Mouse (Mus musculus): Measurements from ENCODE around the gene Emc3. TPM values are rescaled to one million over a fixed set of nuclear protein-coding genes. Genes with fewer than 3 reads are reported as not detected.

Emc3 gene
- polyA plus RNA-seq, 1 experiment from 2014 or later: 90.9 TPM

DNA sequence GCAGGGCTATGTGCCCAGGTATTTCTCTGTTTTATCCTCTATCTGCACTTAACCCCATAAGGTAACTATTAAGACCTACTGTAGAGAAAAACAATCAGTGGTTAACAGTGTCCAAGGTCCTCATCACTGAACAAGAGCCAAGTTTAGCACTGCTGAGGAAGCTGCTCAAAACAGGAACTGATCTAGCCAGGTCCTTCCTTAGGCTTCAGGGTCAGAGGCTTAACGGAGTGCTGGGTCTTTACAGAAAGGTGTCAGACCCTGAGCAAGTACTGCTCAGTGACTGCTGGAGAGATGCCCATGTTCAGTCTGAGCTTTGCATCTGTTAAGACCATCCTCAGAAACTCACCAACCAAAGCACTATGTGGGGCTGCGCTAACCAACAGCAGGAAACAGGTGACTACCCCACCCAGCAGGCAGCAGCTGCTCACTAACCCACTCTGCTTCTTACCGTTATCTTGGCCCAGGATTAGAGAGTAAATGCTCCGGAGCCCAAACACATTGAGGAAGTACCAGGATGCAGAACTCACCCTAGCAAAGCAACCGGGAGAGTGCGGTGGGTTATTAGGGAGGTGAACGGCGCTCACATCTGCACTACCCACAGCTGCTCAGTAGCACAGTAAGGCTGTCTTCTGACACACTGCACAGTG lies 13.9 kb downstream of the Emc3 start:
- 96% methylated on average over 8 of the region's 8 CpGs for WGBS
- H3K9me3 ChIP-seq: no peaks in the 10 kb centered on the region
- peaks cover 93% of the 10 kb centered on the region for H3K36me3 ChIP-seq
- ATAC-seq (ENCODE audit: insufficient number of reproducible peaks, insufficient read depth, low FRiP score, low TSS enrichment): 0 out of 2 replicates have a peak, but pooled peaks have one; percentile 22
- no peak overlapping the region for H3K4me3 ChIP-seq
- H3K4me1 ChIP-seq: no peaks in the 10 kb centered on the region
- H3K9ac ChIP-seq: no peak overlapping the region
- H3K4me2 ChIP-seq (replicated peaks): no peak overlapping the region
- H3K27me3 ChIP-seq: no peaks in the 10 kb centered on the region
- H3K27ac ChIP-seq: no peak overlapping the region

GRCm38 (mm10) chr6:113514600-113514999 lies 16.9 kb downstream of the Emc3 start:
- Histone ChIP-seq H3K27me3 (no peaks in the 10 kb centered on the region), H3K4me3 (no peak overlapping the region), H3K4me2 (replicated peaks) (no peak overlapping the region), H3K36me3 (peaks cover 66% of the 10 kb centered on the region), H3K9ac (no peak overlapping the region), H3K27ac (no peak overlapping the region), H3K4me1 (no peaks in the 10 kb centered on the region), H3K9me3 (no peaks in the 10 kb centered on the region)
- ATAC-seq (ENCODE audit: insufficient number of reproducible peaks, insufficient read depth, low FRiP score, low TSS enrichment): no peak
- 99% methylated on average over 3 of the region's 3 CpGs for WGBS

DNA sequence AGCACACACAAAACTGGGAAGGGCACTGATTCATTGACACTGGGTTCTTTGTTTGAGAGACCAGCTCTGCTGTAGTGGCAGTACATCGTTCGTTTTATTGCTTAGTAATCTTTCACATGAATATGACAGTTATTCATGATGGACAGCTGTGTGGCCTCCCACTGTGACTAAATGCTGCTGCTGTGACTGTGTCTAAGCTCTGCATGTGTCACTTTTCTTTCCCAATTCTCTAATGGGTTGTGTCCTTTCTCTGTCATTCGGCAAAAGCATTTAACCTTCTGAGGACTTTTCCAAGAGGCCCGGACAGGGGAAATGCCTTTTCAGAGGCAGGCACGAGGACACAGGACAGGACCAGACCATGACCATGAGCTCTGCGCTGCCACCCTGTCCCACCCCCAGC lies 17.5 kb downstream of the Emc3 start:
- 95% methylated on average over 6 of the region's 6 CpGs for WGBS

DNA sequence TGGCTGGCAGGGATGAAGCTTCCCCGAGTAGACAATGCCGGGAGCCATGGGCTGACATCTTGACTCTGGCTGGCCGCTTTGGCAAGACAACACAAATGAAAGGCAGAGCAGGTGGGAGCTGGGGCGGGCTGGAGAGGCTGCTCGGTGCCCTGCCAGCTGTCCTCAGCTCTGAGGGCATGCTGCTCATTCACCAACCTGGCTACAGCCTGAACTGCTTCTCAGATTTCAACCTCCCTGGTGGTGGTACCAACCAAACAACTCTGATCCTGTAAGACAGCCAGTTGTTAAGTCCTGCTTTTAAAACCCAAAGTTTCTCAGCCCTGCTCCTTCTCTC lies 22.5 kb downstream of the Emc3 start:
- H3K36me3 ChIP-seq: peaks cover 9% of the 10 kb centered on the region
- H3K4me2 ChIP-seq (replicated peaks): no peak overlapping the region
- no peak overlapping the region for H3K9ac ChIP-seq
- no peaks in the 10 kb centered on the region for H3K9me3 ChIP-seq
- no peaks in the 10 kb centered on the region for H3K27me3 ChIP-seq
- H3K27ac ChIP-seq: no peak overlapping the region; the same call in 1 of the 2 replicates
- WGBS: 43% methylated on average over 5 of the region's 5 CpGs
- no peaks in the 10 kb centered on the region for H3K4me1 ChIP-seq
- no peak for ATAC-seq (ENCODE audit: insufficient number of reproducible peaks, insufficient read depth, low FRiP score, low TSS enrichment)
- H3K4me3 ChIP-seq: no peak overlapping the region

More for the DNA sequence above, 17.5 kb downstream of the Emc3 start:
- no peak for ATAC-seq (ENCODE audit: insufficient number of reproducible peaks, insufficient read depth, low FRiP score, low TSS enrichment)
- Histone ChIP-seq H3K27me3 (no peaks in the 10 kb centered on the region), H3K4me2 (replicated peaks) (no peak overlapping the region), H3K36me3 (peaks cover 59% of the 10 kb centered on the region), H3K4me1 (no peaks in the 10 kb centered on the region), H3K27ac (no peak overlapping the region), H3K9me3 (no peaks in the 10 kb centered on the region), H3K4me3 (no peak overlapping the region), H3K9ac (no peak overlapping the region)

DNA sequence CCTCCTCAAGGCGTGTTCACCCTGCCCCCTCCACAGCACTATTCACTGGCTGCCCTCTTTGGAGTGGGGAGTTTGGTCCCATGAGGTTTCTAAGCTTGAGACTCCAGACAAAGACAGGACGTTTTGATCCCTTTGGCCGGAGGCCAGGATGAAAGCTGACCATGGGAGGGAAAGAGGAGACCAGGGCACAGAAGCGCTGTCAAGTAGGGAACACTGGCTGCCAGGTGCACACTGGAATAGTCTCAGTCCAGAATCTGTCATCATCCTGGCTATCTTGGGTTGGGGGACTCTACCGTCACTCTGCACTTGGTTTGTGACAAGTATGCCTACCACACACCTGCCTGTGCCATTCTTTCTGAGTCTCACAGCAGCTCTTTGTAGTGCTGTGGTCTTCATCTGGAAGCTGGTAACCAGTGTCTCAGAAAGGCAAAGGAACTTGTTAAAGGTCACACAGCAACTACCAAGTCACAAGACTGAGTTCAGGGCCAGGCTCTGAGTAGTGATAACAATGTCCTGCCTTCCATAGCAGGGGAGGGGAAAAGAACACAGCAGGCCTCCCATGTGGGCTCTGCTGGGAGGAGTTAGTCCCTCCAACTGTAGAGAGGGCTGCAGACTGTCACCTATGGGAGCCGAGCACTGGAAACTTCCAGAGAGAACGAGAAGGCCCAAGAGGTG lies 23.0 kb downstream of the Emc3 start:
- peaks cover 4% of the 10 kb centered on the region; the same call in 1 of the 2 replicates for H3K36me3 ChIP-seq
- no peak overlapping the region for H3K4me3 ChIP-seq
- H3K9ac ChIP-seq: no peak overlapping the region
- 58% methylated on average over 7 of the region's 7 CpGs for WGBS
- H3K27ac ChIP-seq: no peak overlapping the region; the same call in 1 of the 2 replicates
- ATAC-seq (ENCODE audit: insufficient number of reproducible peaks, insufficient read depth, low FRiP score, low TSS enrichment): no peak
- no peak overlapping the region for H3K4me2 ChIP-seq (replicated peaks)
- no peaks in the 10 kb centered on the region for H3K4me1 ChIP-seq
- H3K27me3 ChIP-seq: no peaks in the 10 kb centered on the region
- H3K9me3 ChIP-seq: no peaks in the 10 kb centered on the region

DNA sequence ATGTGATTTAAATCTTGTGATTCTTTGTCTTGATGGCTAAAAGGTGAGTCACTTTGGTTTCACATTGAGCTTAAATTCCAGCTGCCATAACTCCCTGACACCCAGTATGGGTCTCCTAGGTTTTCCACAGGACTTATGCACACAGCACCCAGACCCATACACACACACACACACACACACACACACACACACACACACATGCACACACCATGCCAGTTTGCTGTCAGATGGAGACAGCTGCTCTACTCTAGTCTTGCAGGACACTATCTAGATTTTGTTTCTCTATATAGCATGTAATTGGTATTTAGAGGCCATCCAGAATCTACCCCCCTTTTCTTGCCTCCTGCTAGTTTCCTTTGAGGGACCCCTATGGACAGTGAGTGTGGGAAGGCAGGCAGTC lies 24.3 kb downstream of the Emc3 start:
- ATAC-seq (ENCODE audit: insufficient number of reproducible peaks, insufficient read depth, low FRiP score, low TSS enrichment): no peak
- H3K27ac ChIP-seq: no peak overlapping the region
- no peak overlapping the region for H3K4me3 ChIP-seq
- H3K4me2 ChIP-seq (replicated peaks): no peak overlapping the region
- H3K9me3 ChIP-seq: no peaks in the 10 kb centered on the region
- no peaks in the 10 kb centered on the region; the same call in 1 of the 2 replicates for H3K27me3 ChIP-seq
- H3K9ac ChIP-seq: no peak overlapping the region
- no peaks in the 10 kb centered on the region for H3K4me1 ChIP-seq
- H3K36me3 ChIP-seq: no peaks in the 10 kb centered on the region

GRCm38 (mm10) chr6:113505689-113506088 lies 25.8 kb downstream of the Emc3 start:
- H3K27me3 ChIP-seq: peaks cover 8% of the 10 kb centered on the region
- H3K9me3 ChIP-seq: no peaks in the 10 kb centered on the region
- no peaks in the 10 kb centered on the region for H3K36me3 ChIP-seq
- no peak overlapping the region for H3K9ac ChIP-seq
- H3K27ac ChIP-seq: no peak overlapping the region
- H3K4me1 ChIP-seq: no peaks in the 10 kb centered on the region; the same call in 1 of the 2 replicates
- no peak for ATAC-seq (ENCODE audit: insufficient number of reproducible peaks, insufficient read depth, low FRiP score, low TSS enrichment)
- H3K4me3 ChIP-seq: no peak overlapping the region
- no peak overlapping the region for H3K4me2 ChIP-seq (replicated peaks)
- 76% methylated on average over 1 of the region's 1 CpGs for WGBS

DNA sequence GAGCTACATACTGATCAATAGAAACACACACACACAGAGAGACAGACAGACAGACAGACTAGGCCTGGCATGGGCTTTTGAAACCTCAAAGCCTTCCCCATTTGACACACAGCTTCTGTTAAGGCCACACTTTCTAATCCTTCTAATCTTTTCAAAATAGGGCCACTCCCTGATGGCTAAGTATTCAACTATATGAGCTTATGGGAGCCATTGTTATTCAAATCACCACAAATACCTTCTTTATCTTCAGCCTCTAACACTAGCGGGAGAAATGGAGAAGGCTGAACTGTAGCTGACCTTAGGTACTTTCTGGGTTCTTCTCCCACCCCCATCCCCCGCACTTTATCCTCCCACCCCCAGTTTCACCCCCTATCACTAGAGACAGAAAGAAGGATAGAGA lies 28.7 kb downstream of the Emc3 start:
- H3K9me3 ChIP-seq: no peaks in the 10 kb centered on the region
- H3K4me1 ChIP-seq: no peaks in the 10 kb centered on the region; the same call in 1 of the 2 replicates
- H3K27ac ChIP-seq: no peak overlapping the region
- no peak overlapping the region for H3K9ac ChIP-seq
- H3K4me2 ChIP-seq (replicated peaks): no peak overlapping the region
- WGBS: 79% methylated on average over 2 of the region's 2 CpGs
- no peaks in the 10 kb centered on the region for H3K36me3 ChIP-seq
- no peak for ATAC-seq (ENCODE audit: insufficient number of reproducible peaks, insufficient read depth, low FRiP score, low TSS enrichment)
- H3K27me3 ChIP-seq: peaks cover 12% of the 10 kb centered on the region
- H3K4me3 ChIP-seq: no peak overlapping the region

GRCm38 (mm10) chr6:113501388-113502084 lies 29.9 kb downstream of the Emc3 start, which contains the start of gene Prrt3:
TSS of gene Prrt3 (minus strand) at chr6:113501931.
- peak within 1 kb of the TSS; percentile 58 for H3K4me2 ChIP-seq (replicated peaks)
- H3K4me1 ChIP-seq: no peaks in the 10 kb centered on the region; the same call in 1 of the 2 replicates
- 1% methylated on average over 32 of the region's 32 CpGs for WGBS
- H3K27me3 ChIP-seq: peaks cover 16% of the 10 kb centered on the region
- ATAC-seq (ENCODE audit: insufficient number of reproducible peaks, insufficient read depth, low FRiP score, low TSS enrichment): peak; percentile 37
- H3K9me3 ChIP-seq: no peaks in the 10 kb centered on the region
- H3K9ac ChIP-seq: peak within 1 kb of the TSS; percentile 57
- H3K27ac ChIP-seq: no peak within 1 kb of the TSS
- H3K4me3 ChIP-seq: peak within 1 kb of the TSS; percentile 52
- H3K36me3 ChIP-seq: no peaks in the 10 kb centered on the region

DNA sequence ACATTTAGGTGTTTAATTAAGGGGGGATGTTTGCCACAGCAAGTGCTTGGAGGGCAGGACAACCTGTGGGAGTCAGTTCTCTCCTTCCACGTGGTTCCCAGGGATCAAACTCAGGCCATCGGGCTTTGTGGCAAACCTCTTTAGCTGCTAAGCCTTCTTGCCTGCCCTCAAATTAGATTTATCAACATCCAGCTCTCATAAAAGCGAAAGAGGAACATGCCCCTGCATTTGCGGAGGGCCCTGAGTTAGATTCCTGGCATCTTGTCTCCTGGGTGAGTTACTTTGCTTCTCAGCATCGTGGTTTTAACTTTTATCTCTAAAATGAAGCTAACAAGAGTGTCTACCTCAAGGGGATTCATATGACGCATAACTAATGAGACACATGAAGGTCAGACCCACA lies 32.1 kb downstream of the Emc3 start:
- 71% methylated on average over 6 of the region's 6 CpGs for WGBS
- Histone ChIP-seq H3K36me3 (no peaks in the 10 kb centered on the region), H3K9me3 (no peaks in the 10 kb centered on the region), H3K27me3 (peaks cover 33% of the 10 kb centered on the region), H3K4me1 (peaks cover 9% of the 10 kb centered on the region), H3K4me2 (replicated peaks) (no peak overlapping the region), H3K27ac (no peak overlapping the region), H3K4me3 (no peak overlapping the region), H3K9ac (no peak overlapping the region)
- no peak for ATAC-seq (ENCODE audit: insufficient number of reproducible peaks, insufficient read depth, low FRiP score, low TSS enrichment)

DNA sequence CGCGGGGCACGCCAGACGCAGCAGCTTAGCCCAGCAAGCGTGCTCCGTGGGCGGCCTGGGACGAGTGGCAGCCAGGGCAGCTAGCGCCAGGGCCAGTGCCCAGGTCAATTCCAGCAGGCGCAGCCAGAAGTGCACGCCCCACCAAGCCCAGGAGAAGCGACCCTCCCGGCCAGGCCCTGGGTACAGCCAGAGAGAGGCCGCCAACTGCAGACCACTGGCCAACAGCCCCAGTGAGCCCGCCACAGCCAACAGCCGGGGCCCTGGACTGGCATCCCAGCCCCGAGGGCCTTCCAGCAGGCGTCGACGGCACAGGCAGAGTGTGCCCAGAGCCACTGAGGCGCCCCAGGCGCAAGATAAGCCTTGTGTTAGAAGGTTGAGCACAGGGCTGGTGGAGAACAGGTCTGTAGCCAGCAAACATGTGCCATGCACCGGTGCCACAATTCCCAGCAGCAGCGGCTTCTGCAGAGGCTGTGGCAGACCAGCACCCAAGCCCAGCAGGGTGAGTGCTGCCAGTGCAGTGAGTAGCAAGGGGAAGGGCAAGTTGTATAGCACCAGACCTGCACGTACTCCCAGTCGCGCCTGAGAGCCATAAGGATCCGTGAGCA lies 36.3 kb downstream of the Emc3 start:
- 49% methylated on average over 28 of the region's 28 CpGs for WGBS
- H3K27ac ChIP-seq: no peak overlapping the region
- H3K4me2 ChIP-seq (replicated peaks): peak overlapping the region; percentile 62
- H3K9me3 ChIP-seq: no peaks in the 10 kb centered on the region
- H3K9ac ChIP-seq: peak overlapping the region; percentile 44
- no peak for ATAC-seq (ENCODE audit: insufficient number of reproducible peaks, insufficient read depth, low FRiP score, low TSS enrichment)
- peaks cover 12% of the 10 kb centered on the region; the same call in 1 of the 2 replicates for H3K4me1 ChIP-seq
- H3K36me3 ChIP-seq: peaks cover 6% of the 10 kb centered on the region; the same call in 1 of the 2 replicates
- H3K27me3 ChIP-seq: peaks cover 22% of the 10 kb centered on the region
- H3K4me3 ChIP-seq: peak overlapping the region; percentile 42

Data from embryonic facial prominence, embryonic 12.5 days (tissue).